Mouse (Mus musculus): Measurements from ENCODE around the gene Kcnq2. TPM values are rescaled to one million over a fixed set of nuclear protein-coding genes. Genes with fewer than 3 reads are reported as not detected.

Kcnq2 gene
- polyA plus RNA-seq, 1 experiment from 2014 or later, result not detected

GRCm38 (mm10) chr2:181160821-181161220 is 25.7 kb upstream of the Kcnq2 start:
- no peak for TF ChIP-seq CTCF (IDR thresholded peaks at IDR 0.05; ENCODE audit: low read depth)
- DNase-seq (ENCODE audit: low spot score) (no peak), ATAC-seq (replicated peaks; ENCODE audit: low FRiP score, low read depth) (no peak)
- H3K4me2 ChIP-seq (ENCODE audit: low read length), result no peak overlapping the region
- no peak overlapping the region for H3K9ac ChIP-seq (ENCODE audit: low read depth, low read length)
- H3K4me3 ChIP-seq (replicated peaks; ENCODE audit: low read depth, low read length), result no peak overlapping the region
- peaks cover 9% of the 10 kb centered on the region for H3K27me3 ChIP-seq (ENCODE audit: insufficient read depth, low read length)
- no peaks in the 10 kb centered on the region for H3K4me1 ChIP-seq (replicated peaks; ENCODE audit: insufficient read depth, low read length)
- WGBS, result 39% methylated on average over 4 of the region's 4 CpGs
- H3K27ac ChIP-seq, result no peak overlapping the region
- no peaks in the 10 kb centered on the region for H3K36me3 ChIP-seq (ENCODE audit: insufficient read depth, low read length)
- H3K9me3 ChIP-seq (replicated peaks; ENCODE audit: low read length), result no peaks in the 10 kb centered on the region

GRCm38 (mm10) chr2:181159771-181160170 is 24.7 kb upstream of the Kcnq2 start:
- no peak for ATAC-seq (replicated peaks; ENCODE audit: low FRiP score, low read depth)

GRCm38 (mm10) chr2:181159091-181159514 is 24.0 kb upstream of the Kcnq2 start:
- no peak overlapping the region for H3K9ac ChIP-seq (ENCODE audit: low read depth, low read length)
- ATAC-seq (replicated peaks; ENCODE audit: low FRiP score, low read depth), result no peak

More at GRCm38 (mm10) chr2:181159771-181160170, 24.7 kb upstream of the Kcnq2 start:
- Histone ChIP-seq H3K9ac (ENCODE audit: low read depth, low read length) (no peak overlapping the region), H3K9me3 (replicated peaks; ENCODE audit: low read length) (no peaks in the 10 kb centered on the region), H3K4me1 (replicated peaks; ENCODE audit: insufficient read depth, low read length) (no peaks in the 10 kb centered on the region), H3K4me2 (ENCODE audit: low read length) (no peak overlapping the region), H3K36me3 (ENCODE audit: insufficient read depth, low read length) (no peaks in the 10 kb centered on the region), H3K27me3 (ENCODE audit: insufficient read depth, low read length) (peaks cover 9% of the 10 kb centered on the region), H3K27ac (no peak overlapping the region), H3K4me3 (replicated peaks; ENCODE audit: low read depth, low read length) (no peak overlapping the region)
- DNase-seq (ENCODE audit: low spot score), result peak; percentile 16
- WGBS, result 2% methylated on average over 2 of the region's 2 CpGs
- no peak for TF ChIP-seq CTCF (IDR thresholded peaks at IDR 0.05; ENCODE audit: low read depth)

GRCm38 (mm10) chr2:181158471-181158870 is 23.4 kb upstream of the Kcnq2 start:
- Histone ChIP-seq H3K4me3 (replicated peaks; ENCODE audit: low read depth, low read length) (no peak overlapping the region), H3K9ac (ENCODE audit: low read depth, low read length) (no peak overlapping the region), H3K27me3 (ENCODE audit: insufficient read depth, low read length) (peaks cover 9% of the 10 kb centered on the region), H3K4me1 (replicated peaks; ENCODE audit: insufficient read depth, low read length) (no peaks in the 10 kb centered on the region), H3K36me3 (ENCODE audit: insufficient read depth, low read length) (no peaks in the 10 kb centered on the region), H3K4me2 (ENCODE audit: low read length) (no peak overlapping the region), H3K9me3 (replicated peaks; ENCODE audit: low read length) (no peaks in the 10 kb centered on the region), H3K27ac (no peak overlapping the region)
- no peak for DNase-seq (ENCODE audit: low spot score)
- WGBS, result 82% methylated on average over 2 of the region's 2 CpGs
- TF ChIP-seq CTCF (IDR thresholded peaks at IDR 0.05; ENCODE audit: low read depth), result no peak
- ATAC-seq (replicated peaks; ENCODE audit: low FRiP score, low read depth), result no peak

More at GRCm38 (mm10) chr2:181159091-181159514, 24.0 kb upstream of the Kcnq2 start:
- Histone ChIP-seq H3K27ac (no peak overlapping the region), H3K9me3 (replicated peaks; ENCODE audit: low read length) (no peaks in the 10 kb centered on the region), H3K36me3 (ENCODE audit: insufficient read depth, low read length) (no peaks in the 10 kb centered on the region), H3K4me2 (ENCODE audit: low read length) (no peak overlapping the region), H3K27me3 (ENCODE audit: insufficient read depth, low read length) (peaks cover 9% of the 10 kb centered on the region), H3K4me1 (replicated peaks; ENCODE audit: insufficient read depth, low read length) (no peaks in the 10 kb centered on the region), H3K4me3 (replicated peaks; ENCODE audit: low read depth, low read length) (no peak overlapping the region)
- DNase-seq (ENCODE audit: low spot score), result no peak
- TF ChIP-seq CTCF (IDR thresholded peaks at IDR 0.05; ENCODE audit: low read depth), result no peak
- WGBS, result 50% methylated on average over 7 of the region's 7 CpGs

- no peaks in the 10 kb centered on the region for H3K4me1 ChIP-seq (replicated peaks; ENCODE audit: insufficient read depth, low read length)
- H3K9ac ChIP-seq (ENCODE audit: low read depth, low read length), result no peak overlapping the region
- no peak for ATAC-seq (replicated peaks; ENCODE audit: low FRiP score, low read depth)
- H3K9me3 ChIP-seq (replicated peaks; ENCODE audit: low read length), result no peaks in the 10 kb centered on the region
- DNase-seq (ENCODE audit: low spot score), result no peak
- no peak overlapping the region for H3K27ac ChIP-seq
- peaks cover 9% of the 10 kb centered on the region for H3K27me3 ChIP-seq (ENCODE audit: insufficient read depth, low read length)
- WGBS, result 76% methylated on average over 6 of the region's 6 CpGs
- H3K36me3 ChIP-seq (ENCODE audit: insufficient read depth, low read length), result no peaks in the 10 kb centered on the region
- H3K4me2 ChIP-seq (ENCODE audit: low read length), result no peak overlapping the region
- TF ChIP-seq CTCF (IDR thresholded peaks at IDR 0.05; ENCODE audit: low read depth), result no peak
- H3K4me3 ChIP-seq (replicated peaks; ENCODE audit: low read depth, low read length), result no peak overlapping the region
Observed at GRCm38 (mm10) chr2:181157716-181158302, 22.7 kb upstream of the Kcnq2 start.

- Histone ChIP-seq H3K27me3 (ENCODE audit: insufficient read depth, low read length) (peaks cover 9% of the 10 kb centered on the region), H3K27ac (no peak overlapping the region), H3K36me3 (ENCODE audit: insufficient read depth, low read length) (no peaks in the 10 kb centered on the region), H3K9me3 (replicated peaks; ENCODE audit: low read length) (no peaks in the 10 kb centered on the region), H3K9ac (ENCODE audit: low read depth, low read length) (no peak overlapping the region), H3K4me1 (replicated peaks; ENCODE audit: insufficient read depth, low read length) (no peaks in the 10 kb centered on the region), H3K4me2 (ENCODE audit: low read length) (no peak overlapping the region), H3K4me3 (replicated peaks; ENCODE audit: low read depth, low read length) (no peak overlapping the region)
- ATAC-seq (replicated peaks; ENCODE audit: low FRiP score, low read depth) (no peak), DNase-seq (ENCODE audit: low spot score) (no peak)
- TF ChIP-seq CTCF (IDR thresholded peaks at IDR 0.05; ENCODE audit: low read depth), result no peak
- 84% methylated on average over 4 of the region's 4 CpGs for WGBS
Observed at GRCm38 (mm10) chr2:181157180-181157579, 22.1 kb upstream of the Kcnq2 start.
